Mouse (Mus musculus) adrenal gland, postnatal 0 days (tissue): ENCODE results near the gene Gm5269. TPM values are rescaled to one million over a fixed set of nuclear protein-coding genes. Genes with fewer than 3 reads are reported as not detected.

ENCODE experiments used
- polyA plus RNA-seq: library from polyadenylated mRNA; unstranded; fragments of >200 nt; fragmentation: Nextera tagmentation; extraction: Ambion mirVana; gene quantifications from 2 replicates; pipeline ENCODE4 v1.2.1, GENCODE M21; 2015

Gene Gm5269
- not detected in 2 replicates for polyA plus RNA-seq

GRCm38 (mm10) chr1:45890173-45890572, at the start of gene Gm5269:
Gene Gm5269, minus strand, starts transcription at chr1:45890273.

GRCm38 (mm10) chr1:45926393-45926763, 36.3 kb upstream of the Gm5269 start, which contains the start of gene Slc40a1:
Gene Slc40a1, minus strand, starts transcription at chr1:45926523.

Other genes starting within 250 kb of the Gm5269 start
- 19.0 and 35.0 TPM in 2 replicates for gene Wdr75, start 95.1 kb downstream of the Gm5269 start, polyA plus RNA-seq
- 66.5 and 84.7 TPM in 2 replicates for gene Slc40a1, start 36.2 kb upstream of the Gm5269 start, polyA plus RNA-seq
- gene Dnah7b, start 176.0 kb upstream of the Gm5269 start, polyA plus RNA-seq = 1.2 and 1.7 TPM in 2 replicates